Mouse (Mus musculus) bone marrow macrophage, adult 2 months (primary cell): Measurements from ENCODE around the gene Irf1.

Experiments
- CTCF ChIP-seq: IDR thresholded peaks from 2 replicates; pipeline ENCODE4 v1.5.1; 2012; ENCODE audit warnings: low read depth, mild to moderate bottlenecking, low read length, moderate library complexity
- POLR2A ChIP-seq: IDR thresholded peaks from 2 replicates; pipeline ENCODE4 v1.6.1; 2012; ENCODE audit warnings: mild to moderate bottlenecking, low read depth, low read length, borderline replicate concordance

DNA sequence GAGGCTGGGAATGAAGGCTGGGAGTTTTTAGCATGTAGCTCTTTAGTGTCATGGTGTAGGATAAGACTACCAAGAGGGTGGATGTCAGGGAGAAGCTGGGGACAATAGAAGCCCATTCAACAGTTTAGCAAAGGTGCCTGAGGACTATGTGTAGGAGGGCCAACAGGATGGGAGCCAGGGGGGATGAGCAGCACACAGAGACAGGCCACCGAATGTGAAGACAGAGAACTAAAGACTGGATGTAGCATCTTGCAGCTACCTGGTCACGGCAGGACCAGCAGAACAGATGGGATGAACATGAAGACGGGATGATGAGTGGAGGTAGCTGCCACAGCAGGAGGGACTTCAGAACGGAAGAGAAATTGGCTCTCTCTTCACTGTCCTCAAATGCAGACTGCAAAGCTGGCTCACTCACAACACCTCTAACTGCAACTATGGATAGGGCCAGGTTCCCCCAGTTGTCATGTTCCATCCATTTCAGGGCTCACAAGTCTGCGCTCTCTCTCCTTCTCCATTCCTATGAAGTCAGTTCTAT is 47.1 kb downstream of the Irf1 start:
- TF ChIP-seq CTCF (no peak), POLR2A (no peak)
